Mouse (Mus musculus) left cerebral cortex, postnatal 10 days (tissue): ENCODE measurements around the gene Sh3gl2. TPM values are rescaled to one million over a fixed set of nuclear protein-coding genes. Genes with fewer than 3 reads are reported as not detected.

Source experiments
- DNase-seq, 2 experiments: peaks; one replicate each; pipeline ENCODE4 v3.0.0; 2021 to 2022; ENCODE audit warnings: low spot score in 2 of 2, mixed read lengths in 1 of 2; ENCODE audit errors: extremely low spot score in 1 of 2
- intact Hi-C: fragments of 180-260 bp; cut with DNase I; formaldehyde crosslinking; loops from one replicate; pipeline ENCODE4 v1.15.1; 2025
- total RNA-seq, 2 experiments: library from RNA; stranded (reverse); gene quantifications; 2 replicates each; pipeline ENCODE4 v1.2.3; 2021

The Sh3gl2 gene
- total RNA-seq, 2 experiments from 2014 or later = 256 to 261 TPM

DNA sequence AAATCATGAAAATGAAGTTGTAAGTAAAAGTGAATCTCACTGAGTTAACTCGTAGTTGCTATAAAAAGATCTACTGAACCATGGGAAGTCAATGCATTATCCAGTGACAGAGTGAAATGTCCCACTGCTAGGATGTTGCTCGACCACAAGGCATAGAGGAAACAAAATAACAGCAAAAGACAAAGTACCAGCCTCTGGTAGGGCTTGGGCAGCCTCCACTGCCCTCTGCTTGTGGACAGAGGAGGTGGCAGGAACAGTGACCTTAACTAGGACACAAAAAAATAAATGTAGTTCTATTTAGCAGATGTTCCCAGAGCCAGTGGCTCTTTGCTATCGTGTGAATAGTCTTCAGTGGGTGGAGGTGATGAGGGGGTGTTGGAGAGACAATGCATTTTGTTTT, 68.5 kb downstream of the Sh3gl2 start:
- DNase-seq = no peak
- intact Hi-C loops = no loop called here

DNA sequence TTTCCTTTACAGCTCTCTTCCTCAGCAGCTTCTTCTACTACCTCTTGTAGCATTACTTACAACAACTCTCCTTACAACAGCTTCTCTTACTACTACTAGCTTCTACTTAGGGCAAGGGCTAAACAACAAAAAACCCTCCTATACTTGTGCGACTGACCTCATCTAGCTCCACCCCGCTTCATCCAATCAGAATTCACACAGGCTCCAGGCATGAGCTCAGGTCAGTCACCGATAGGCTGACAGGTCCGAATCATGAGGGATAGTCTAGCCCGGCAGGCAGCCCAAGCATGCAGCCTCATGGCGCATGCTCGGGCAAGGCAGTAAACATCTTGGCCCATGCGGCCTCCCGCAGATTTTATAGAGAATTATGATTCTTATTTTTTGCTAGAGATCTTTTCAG, 78.2 kb downstream of the Sh3gl2 start:
- no peak for DNase-seq
- intact Hi-C loops = no loop called here

DNA sequence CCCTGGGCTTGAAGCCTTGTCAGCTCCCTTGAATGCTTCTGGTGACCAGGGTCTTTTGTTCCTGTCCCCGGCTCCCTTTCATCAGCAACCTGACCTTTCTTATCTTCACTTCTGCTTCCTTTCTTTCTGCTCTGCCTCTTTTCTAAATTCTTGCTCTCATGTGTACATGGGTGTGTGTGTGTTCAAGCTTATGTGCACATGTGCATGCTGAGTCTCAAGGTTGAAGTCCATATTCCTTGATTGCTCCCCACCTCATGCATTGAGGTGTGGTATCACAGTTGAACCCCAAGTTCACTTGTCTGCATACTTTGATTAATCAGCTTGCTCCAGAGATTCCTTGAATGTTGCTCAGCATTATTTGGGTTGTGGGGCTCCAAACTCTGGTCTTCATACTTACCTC, 85.1 kb downstream of the Sh3gl2 start:
- intact Hi-C loops = no loop called here
- no peak for DNase-seq

DNA sequence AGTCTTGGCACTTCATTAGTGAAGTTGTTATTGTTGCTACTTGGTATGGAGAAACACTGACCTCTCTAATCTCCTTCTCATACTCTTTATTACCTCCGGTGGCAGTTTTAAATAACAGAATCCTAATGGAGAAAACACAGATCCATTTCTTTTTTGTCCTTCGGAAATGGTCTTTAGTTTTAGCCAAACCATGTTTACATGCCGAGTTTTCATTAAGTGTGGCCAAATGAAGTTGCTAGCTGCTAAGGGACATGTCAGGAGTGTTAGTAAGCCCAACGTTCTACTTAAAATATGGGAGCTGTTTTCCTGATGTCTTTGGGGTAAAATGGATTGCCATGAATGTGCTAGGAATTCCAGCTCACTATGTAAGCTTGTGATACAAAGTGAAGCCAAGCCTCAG, 86.4 kb downstream of the Sh3gl2 start:
- intact Hi-C loops = no loop called here
- DNase-seq = no peak

DNA sequence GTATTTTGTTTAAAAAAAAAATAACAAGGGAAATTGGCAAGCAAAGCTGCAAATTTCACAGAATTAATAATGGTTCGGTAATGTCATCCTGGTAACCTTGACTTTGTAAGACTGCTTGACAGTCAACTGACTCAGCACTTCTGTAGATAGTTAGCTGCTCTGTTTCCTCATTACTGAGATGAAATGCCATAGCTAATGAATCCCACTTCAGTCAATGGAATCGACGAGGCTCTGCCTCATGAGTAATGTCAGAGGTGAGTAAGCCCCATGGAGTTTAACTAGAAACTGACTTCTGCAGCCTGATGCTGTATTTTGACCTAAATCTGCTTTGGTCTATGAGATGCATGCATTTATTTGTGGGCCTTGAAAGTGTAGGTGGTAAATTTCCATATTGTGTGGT, 88.4 kb downstream of the Sh3gl2 start:
- intact Hi-C loops = no loop called here
- no peak for DNase-seq

DNA sequence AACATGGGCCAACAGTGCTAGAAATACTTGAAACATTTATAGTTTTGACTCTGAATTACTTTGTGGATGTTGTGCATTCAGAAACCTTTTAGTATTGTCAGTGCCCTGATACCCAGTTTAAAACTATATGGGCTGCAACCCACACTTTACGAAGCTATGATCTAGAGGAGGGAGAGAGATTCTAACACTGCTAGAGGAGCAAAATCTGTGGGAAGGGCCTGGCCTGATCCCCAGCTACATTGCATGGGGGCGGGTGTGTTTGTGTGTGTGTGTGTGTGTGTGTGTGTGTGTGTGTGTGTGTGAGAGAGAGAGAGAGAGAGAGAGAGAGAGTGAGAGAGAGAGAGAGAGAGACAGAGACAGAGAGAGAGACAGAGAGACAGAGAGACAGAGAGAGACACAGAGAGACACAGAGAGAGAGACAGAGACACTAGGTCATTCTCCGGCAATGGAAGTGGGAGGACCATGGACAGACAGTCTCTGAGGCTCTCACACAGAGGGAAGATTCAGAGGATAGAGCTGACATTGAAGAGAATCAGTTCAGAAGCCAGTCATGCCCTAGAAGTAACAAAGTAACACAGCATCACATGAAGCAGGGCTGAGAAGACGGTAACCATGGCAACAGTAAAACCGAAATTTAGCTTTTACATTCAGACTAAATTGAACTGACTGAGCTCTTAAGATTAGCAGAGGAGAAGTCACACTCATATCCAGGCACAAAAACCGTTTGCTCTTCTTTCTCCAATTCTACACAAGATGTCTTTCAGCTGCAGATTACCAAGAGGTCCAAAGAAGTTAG, 95.9 kb downstream of the Sh3gl2 start:
- intact Hi-C loops = no loop called here
- peak in 1 of 2 experiments; percentile 59 for DNase-seq

DNA sequence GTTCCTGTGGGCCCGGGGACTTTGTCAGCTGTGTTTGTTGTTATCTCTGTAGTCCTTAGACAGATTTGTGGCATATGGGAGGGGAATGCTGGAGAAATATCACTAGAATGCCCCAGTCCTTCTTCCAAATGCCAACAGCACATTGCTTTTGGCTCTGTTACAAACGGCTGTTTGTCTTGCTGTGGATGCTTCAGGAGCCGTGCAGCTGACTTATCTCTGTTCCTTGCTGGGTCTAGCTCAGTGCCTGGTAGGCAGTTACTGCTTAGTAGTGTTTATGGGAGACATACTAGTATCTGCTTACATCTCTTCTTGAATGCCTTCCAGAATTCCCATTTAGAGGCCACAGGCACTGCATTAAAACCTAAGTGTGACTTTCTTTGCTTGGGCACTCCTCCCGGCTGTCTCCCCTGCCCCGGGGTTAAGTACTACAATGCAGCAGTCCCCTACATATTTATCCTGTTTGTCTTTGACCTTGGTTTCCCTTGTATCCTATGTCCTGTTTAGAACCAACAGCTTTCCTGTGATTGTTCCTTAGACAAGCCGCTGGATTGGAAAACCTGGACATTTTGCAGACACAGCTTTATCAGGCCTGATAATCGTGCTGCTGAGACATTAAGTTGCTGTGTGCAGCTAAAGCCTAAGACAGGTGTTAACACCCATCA, 101.1 kb downstream of the Sh3gl2 start:
- no peak for DNase-seq
- intact Hi-C loops = no loop called here

DNA sequence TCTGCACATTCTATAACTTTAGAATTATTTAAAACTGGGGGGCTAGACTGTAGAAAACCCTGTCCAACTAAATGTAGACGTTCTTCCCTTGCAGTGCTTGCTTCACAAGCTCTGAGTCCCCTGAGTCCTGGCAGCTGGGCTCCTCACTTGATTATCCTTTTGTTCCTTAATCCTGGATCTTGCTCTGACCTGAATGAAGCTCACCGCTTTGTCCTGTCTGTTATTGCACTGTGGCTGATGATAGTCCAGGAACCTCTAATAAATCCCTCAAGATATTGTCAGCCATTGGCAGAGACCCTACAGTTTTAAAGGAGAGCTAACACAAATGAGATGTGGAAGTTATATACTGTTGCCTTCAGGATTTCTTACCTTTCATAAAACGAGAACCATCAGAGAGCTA, 114.2 kb downstream of the Sh3gl2 start:
- intact Hi-C loops = no loop called here
- DNase-seq = no peak

DNA sequence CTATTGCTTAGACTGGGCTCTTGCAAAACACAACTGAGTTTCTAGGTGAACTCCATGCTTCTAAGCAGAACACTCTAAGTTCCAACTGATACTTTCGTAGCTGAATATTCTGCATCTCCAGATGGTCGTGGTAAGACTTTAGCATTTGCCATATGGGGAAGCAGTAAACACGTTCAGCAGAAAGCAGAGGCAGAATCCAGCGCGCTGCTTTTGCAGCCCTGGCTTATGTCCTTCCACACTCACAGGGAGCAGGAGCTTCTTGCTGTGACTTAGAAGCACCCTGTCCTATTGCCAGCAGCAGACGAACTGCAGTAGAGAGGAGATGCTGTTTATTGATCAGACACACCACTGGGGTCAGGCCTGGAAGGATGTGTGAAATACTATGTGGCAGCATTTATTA, 120.5 kb downstream of the Sh3gl2 start:
- peak; percentile 30 to 69 for DNase-seq

DNA sequence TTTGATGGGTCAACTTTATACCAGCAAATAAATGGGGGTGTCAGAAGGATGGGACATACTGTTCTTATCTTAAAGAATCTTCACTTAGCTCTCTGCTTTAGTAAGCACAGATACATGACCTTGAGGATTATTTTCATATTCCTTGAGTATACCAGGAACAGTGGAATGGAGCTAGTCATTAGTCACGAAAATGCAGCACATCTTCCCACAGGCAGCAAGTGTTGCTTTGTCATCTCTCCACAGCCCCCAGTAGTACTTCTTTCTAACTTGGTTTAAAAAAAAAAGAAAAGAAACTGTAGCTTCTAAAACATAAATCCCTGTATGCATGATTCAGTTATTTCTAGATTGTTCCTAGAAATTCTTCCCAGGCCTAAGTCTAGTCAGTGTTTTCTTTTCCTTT, 121.1 kb downstream of the Sh3gl2 start:
- no peak for DNase-seq
- intact Hi-C loops = loop anchor here (5.0 kb wide), 1 partner anchor 119 kb away; the partner anchor contains the start of gene Sh3gl2

More for the DNA sequence above, 120.5 kb downstream of the Sh3gl2 start:
- intact Hi-C loops = loop anchor here (5.0 kb wide), 1 partner anchor 118 kb away; the partner anchor contains the start of gene Sh3gl2

DNA sequence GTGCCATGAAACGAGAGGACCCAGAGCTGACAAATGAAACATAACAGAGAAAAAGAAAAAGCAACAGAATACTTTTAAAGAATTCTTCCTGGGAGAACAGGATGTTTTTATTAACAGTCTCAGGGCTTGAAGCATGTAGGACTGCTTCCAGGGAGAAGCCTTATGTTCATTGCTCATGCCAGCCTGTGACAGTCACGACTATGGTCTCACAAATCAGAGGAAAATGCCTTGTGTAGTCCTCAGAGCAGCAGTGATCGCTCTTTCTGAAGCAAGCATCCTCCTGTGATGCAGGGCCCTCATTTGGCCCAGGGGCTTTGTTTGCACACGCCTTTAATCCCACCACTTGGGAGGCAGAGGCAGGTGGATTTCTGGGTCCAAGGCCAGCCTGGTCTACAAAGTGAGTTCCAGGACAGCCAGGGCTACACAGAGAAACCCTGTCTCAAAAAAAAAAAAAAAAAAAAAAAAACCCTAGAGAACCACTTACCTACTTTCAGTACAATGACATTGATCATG, 129.8 kb downstream of the Sh3gl2 start:
- intact Hi-C loops = no loop called here
- DNase-seq = peak in 1 of 2 experiments; percentile 53

DNA sequence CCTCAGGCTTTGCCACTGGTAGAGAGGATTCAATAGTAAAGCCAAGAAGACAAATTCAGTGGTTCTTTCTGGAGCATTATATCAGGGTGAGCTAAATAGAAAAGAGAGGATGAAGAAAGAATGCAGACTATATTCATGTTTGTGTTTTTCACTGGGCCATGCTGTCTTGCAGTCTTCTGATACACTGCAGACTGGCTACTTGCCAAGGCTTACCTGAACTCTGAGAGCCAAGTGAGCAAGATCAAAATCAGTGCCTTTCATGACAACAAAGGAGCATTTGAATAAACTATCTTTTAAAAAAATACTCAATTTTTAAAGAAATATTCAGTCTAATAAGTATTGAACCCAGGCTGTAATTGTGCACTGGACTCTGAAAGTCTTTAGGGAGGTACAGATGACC, 131.4 kb downstream of the Sh3gl2 start:
- DNase-seq = no peak
- intact Hi-C loops = no loop called here

DNA sequence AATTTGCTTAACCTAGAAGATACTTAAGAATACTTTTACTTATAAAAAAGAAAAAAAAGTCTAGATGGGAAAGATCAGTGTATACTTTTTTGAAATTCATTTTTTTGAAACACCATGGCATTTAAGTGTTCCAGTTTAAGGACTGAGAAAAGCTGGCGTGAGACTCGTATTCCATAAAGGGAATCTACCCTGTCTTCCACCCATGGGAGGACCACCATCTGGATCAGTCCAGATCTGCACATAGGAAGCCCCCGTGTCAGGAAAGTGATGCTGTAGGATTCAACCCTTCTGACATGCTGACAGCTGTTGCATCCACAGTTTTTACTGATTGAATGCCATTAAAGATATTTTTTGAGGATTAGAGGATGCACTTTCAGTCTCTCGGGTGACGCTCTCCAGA, 134.2 kb downstream of the Sh3gl2 start:
- intact Hi-C loops = no loop called here
- peak in 1 of 2 experiments; percentile 35 for DNase-seq

DNA sequence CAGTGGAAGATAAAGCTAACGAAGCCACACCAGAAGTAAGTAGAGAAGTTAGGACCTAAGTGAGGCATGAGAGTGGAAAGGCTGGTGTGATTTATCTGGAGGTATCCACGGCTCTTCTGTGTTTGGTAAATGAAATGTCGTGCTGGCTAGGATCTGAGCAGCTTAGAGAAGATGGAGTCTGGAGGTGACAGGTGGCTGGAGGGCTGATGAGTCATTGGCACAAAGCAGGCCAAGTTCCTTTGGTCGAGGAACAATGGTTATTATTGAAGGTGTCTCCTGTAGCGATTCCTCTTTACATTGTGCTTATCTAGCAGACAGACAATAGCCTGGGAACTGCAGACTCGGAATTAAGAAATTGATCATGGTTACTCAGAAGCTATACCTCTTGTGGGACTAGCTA, 135.8 kb downstream of the Sh3gl2 start:
- DNase-seq = no peak
- intact Hi-C loops = no loop called here

DNA sequence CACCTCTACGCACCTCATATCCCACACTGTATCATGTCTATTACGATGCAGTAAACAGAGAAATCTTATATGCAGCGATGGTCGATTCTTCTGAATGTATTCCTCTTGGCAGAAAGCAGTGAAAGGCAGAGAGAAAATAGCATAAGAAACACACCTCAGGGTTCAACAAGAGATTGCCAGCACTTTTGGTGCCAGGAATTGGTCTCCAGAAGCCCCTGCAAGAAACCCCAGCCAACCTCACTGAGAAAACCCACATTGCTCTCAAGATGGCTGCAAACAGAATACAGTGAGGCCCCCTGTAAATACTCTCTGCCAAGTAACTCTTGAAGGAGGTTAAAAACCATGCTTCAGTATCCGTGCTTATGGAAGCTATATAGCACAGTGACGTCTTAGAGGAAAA, 141.0 kb downstream of the Sh3gl2 start:
- DNase-seq = no peak
- intact Hi-C loops = no loop called here

DNA sequence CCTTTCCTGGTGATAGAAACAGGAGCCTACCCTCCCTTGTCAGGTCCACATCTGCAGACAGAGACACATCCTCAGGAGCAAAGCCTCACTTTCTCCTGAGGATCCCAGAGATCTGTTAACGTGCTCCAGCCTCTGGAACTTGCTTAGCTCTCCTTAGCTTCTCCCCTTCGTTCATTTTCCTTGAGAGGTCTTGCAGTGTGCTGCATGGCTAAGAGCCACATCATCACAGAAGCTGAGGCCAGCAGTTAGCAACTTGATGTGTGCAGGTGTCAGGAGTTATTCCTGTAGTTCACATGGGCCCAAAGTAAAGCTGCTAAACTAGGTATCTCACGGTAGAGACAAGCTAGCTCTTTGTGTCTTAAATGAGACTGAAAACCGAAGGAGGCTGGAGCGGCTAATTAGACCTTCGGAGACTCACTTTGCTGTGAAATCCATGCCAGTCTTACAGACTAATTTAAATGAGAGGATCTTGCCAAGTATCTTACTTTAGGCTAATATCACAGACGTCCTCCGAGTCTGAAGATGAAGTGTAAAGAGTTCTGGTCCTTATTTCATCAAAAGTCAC, 143.2 kb downstream of the Sh3gl2 start:
- intact Hi-C loops = no loop called here
- no peak for DNase-seq

DNA sequence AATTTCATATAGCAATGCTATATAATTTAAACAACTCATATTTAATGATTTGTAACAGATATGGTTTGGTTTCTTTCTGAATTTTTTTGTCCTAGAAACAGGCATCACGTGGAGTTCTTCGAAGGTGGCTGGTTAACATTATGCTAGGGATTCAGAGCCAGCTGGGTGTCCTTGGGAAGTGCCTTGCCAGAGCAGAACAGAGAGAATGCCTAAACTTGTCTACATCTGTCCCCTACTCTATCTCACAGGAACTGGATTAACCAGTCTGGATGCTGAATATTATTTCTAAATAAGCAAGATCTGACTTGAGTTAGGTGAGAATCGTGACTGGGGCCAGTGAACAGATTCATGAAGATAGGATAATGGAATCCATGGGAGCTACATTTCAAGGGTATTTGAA, 157.7 kb downstream of the Sh3gl2 start:
- intact Hi-C loops = no loop called here
- no peak for DNase-seq

DNA sequence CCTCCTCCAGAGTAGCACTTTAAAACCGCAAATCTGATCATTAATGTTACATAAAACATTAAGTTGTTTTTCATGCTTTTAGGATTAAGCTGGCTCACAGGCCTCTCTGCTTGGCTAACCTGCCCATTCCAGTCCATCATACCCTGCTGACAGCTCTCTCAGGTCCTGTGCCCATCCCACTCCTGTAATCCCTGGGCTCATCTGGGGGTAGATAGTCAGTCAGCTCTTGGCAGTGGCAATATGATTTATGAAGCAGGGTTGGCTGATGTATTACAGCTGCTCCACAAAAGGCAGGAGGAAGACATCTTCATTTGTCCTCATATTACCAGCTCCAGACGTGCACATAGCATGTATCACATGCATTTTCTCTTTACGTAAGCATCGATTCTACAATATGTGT, 158.3 kb downstream of the Sh3gl2 start:
- intact Hi-C loops = no loop called here
- no peak for DNase-seq

DNA sequence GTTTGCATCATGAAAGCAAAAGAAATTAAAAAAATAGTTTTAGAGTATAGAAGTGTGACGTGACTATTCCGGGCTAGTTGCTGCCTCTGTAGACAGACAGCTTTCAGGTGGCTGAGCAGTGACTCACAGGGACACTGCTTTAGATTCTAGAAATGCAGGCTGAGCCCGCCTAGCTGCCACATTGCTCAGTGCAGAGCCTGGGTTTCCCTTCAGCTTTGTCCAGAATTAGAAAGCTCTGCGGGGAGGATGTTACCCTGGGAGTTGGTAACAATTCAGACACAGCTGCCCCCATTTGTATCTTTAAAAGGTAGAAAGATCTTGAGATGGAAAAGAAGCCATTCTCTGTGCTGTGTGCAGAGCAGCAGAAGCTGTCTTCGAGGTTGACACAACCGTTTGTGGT, 166.1 kb downstream of the Sh3gl2 start:
- intact Hi-C loops = no loop called here
- DNase-seq = no peak

DNA sequence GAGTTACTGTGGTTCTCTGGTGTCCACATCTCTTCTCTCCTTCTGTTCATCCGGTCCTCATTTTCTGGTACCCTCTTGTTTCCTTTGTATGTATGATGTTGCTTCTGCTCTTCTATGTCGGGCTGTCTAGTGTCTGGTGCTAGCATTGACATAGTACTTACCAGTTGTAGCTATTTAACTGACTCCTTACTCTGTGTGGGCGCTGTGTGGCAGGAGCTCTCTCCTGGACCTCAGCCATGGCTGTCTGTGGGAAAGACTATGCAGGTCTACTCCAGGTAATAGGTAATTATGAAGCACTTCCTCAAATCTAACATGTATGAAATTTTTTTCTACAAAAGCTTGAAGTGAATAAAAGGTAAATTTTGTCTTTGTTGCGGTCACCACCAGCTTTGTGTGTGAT, 169.9 kb downstream of the Sh3gl2 start:
- intact Hi-C loops = loop anchor here (5.0 kb wide), 1 partner anchor 168 kb away; the partner anchor contains the start of gene Sh3gl2
- no peak for DNase-seq
